Mouse (Mus musculus) neural tube, embryonic 13.5 days (tissue): Measurements from ENCODE around the gene Med15. TPM values are rescaled to one million over a fixed set of nuclear protein-coding genes. Genes with fewer than 3 reads are reported as not detected.
"Not testable (repeated sequence)": the region's sequence is repeated elsewhere in the genome, so short reads cannot be mapped to it uniquely, and the experiment has no call there.

Experiments
- ATAC-seq: fragments of 200-750 bp; cut with Nextera tagmentation; 2 replicates; pipeline ENCODE4 v1.8.0; 2017; ENCODE audit warnings: low read depth, mild to moderate bottlenecking, moderate TSS enrichment, moderate library complexity
- H3K27ac ChIP-seq: fragments of 300-500 bp; sonication (generic); replicated peaks from 2 replicates; pipeline ENCODE4 v1.5.1; 2015; ENCODE audit warnings: moderate library complexity, mild to moderate bottlenecking, inconsistent platforms
- H3K27me3 ChIP-seq: fragments of 300-500 bp; sonication (generic); 2 replicates; pipeline ENCODE4 v1.6.1; 2015; ENCODE audit warnings: mild to moderate bottlenecking, inconsistent platforms
- H3K36me3 ChIP-seq: fragments of 300-500 bp; sonication (generic); 2 replicates; pipeline ENCODE4 v1.6.1; 2015; ENCODE audit warnings: mild to moderate bottlenecking, inconsistent platforms
- H3K4me1 ChIP-seq: fragments of 300-500 bp; sonication (generic); replicated peaks from 2 replicates; pipeline ENCODE4 v1.6.1; 2015; ENCODE audit warnings: inconsistent platforms
- H3K4me2 ChIP-seq: fragments of 300-500 bp; sonication (generic); 2 replicates; pipeline ENCODE4 v1.6.1; 2015; ENCODE audit warnings: inconsistent platforms, mild to moderate bottlenecking, moderate library complexity
- H3K4me3 ChIP-seq: fragments of 300-500 bp; sonication (generic); 2 replicates; pipeline ENCODE4 v1.5.1; 2015; ENCODE audit warnings: mild to moderate bottlenecking, inconsistent platforms
- H3K9ac ChIP-seq: fragments of 300-500 bp; sonication (generic); 2 replicates; pipeline ENCODE4 v1.6.1; 2015; ENCODE audit warnings: moderate library complexity, mild to moderate bottlenecking, inconsistent platforms
- H3K9me3 ChIP-seq: fragments of 300-500 bp; sonication (generic); 2 replicates; pipeline ENCODE4 v1.6.1; 2016; ENCODE audit warnings: inconsistent platforms
- WGBS: fragments of 180-500 bp; shearing (Covaris S2); methylation state at CpG from one replicate; pipeline ENCODE4 v1.1.7; 2015; 5-methylcytosine and 5-hydroxymethylcytosine counted together
- polyA plus RNA-seq: library from polyadenylated mRNA; unstranded; fragments of >200 nt; fragmentation: Nextera tagmentation; extraction: Ambion mirVana; gene quantifications from 2 replicates; pipeline ENCODE4 v1.2.1, GENCODE M21; 2015

Med15 gene
- polyA plus RNA-seq, 1 experiment from 2014 or later: 46.6 TPM

- no peak for ATAC-seq
- Histone ChIP-seq H3K4me1 (no peaks in the 10 kb centered on the region), H3K27ac (no peak overlapping the region), H3K9ac (no peak overlapping the region), H3K4me2 (no peak overlapping the region), H3K9me3 (no peaks in the 10 kb centered on the region), H3K4me3 (no peak overlapping the region), H3K36me3 (peaks cover 87% of the 10 kb centered on the region), H3K27me3 (no peaks in the 10 kb centered on the region)
- 94% methylated on average over 5 of the region's 5 CpGs for WGBS
Measured at GRCm38 (mm10) chr16:17626269-17626555, 106.5 kb downstream of the Med15 start.

- Histone ChIP-seq H3K9me3 (no peaks in the 10 kb centered on the region), H3K4me3 (no peak overlapping the region), H3K4me2 (no peak overlapping the region)
Measured at GRCm38 (mm10) chr16:17625488-17626268, 107.0 kb downstream of the Med15 start.

GRCm38 (mm10) chr16:17621936-17622335 lies 110.8 kb downstream of the Med15 start:
- Histone ChIP-seq H3K4me1 (peaks cover 16% of the 10 kb centered on the region), H3K4me2 (no peak overlapping the region), H3K36me3 (peaks cover 45% of the 10 kb centered on the region), H3K27ac (no peak overlapping the region), H3K4me3 (no peak overlapping the region), H3K9ac (no peak overlapping the region), H3K27me3 (no peaks in the 10 kb centered on the region), H3K9me3 (no peaks in the 10 kb centered on the region)
- 96% methylated on average over 1 of the region's 1 CpGs for WGBS
- ATAC-seq: no peak

More at GRCm38 (mm10) chr16:17625488-17626268, 107.0 kb downstream of the Med15 start:
- Histone ChIP-seq H3K9ac (no peak overlapping the region), H3K27me3 (no peaks in the 10 kb centered on the region), H3K27ac (no peak overlapping the region), H3K4me1 (peaks cover 3% of the 10 kb centered on the region), H3K36me3 (peaks cover 83% of the 10 kb centered on the region)
- 69% methylated on average over 8 of the region's 8 CpGs for WGBS
- peak; percentile 47; the same call in 1 of the 2 replicates for ATAC-seq

GRCm38 (mm10) chr16:17619198-17620105 lies 113.2 kb downstream of the Med15 start, which contains the start of gene Smpd4:
TSS of gene Smpd4 (plus strand) at chr16:17619354.
- H3K27ac ChIP-seq: 0 out of 2 replicates have a peak within 1 kb of the TSS, but pooled peaks have one; percentile 20
- H3K4me1 ChIP-seq: peaks cover 16% of the 10 kb centered on the region
- H3K9ac ChIP-seq: peak within 1 kb of the TSS; percentile 82
- ATAC-seq: peak; percentile 82
- H3K9me3 ChIP-seq: no peaks in the 10 kb centered on the region
- peak within 1 kb of the TSS; percentile 92 for H3K4me2 ChIP-seq
- no peaks in the 10 kb centered on the region for H3K27me3 ChIP-seq
- peak within 1 kb of the TSS; percentile 81 for H3K4me3 ChIP-seq
- H3K36me3 ChIP-seq: peaks cover 26% of the 10 kb centered on the region
- 4% methylated on average over 60 of the region's 60 CpGs for WGBS

GRCm38 (mm10) chr16:17617922-17618565 lies 114.6 kb downstream of the Med15 start:
- H3K27ac ChIP-seq: no peak overlapping the region
- H3K4me1 ChIP-seq: peaks cover 16% of the 10 kb centered on the region
- ATAC-seq: peak; percentile 56; the same call in 1 of the 2 replicates
- H3K9ac ChIP-seq: no peak overlapping the region
- no peak overlapping the region for H3K4me2 ChIP-seq
- H3K36me3 ChIP-seq: peaks cover 17% of the 10 kb centered on the region
- H3K4me3 ChIP-seq: no peak overlapping the region
- 15% methylated on average over 13 of the region's 13 CpGs for WGBS
- no peaks in the 10 kb centered on the region for H3K27me3 ChIP-seq
- no peaks in the 10 kb centered on the region for H3K9me3 ChIP-seq

GRCm38 (mm10) chr16:17616212-17616611 lies 116.5 kb downstream of the Med15 start:
- no peak overlapping the region for H3K4me3 ChIP-seq
- peaks cover 16% of the 10 kb centered on the region for H3K4me1 ChIP-seq
- no peaks in the 10 kb centered on the region for H3K9me3 ChIP-seq
- no peak overlapping the region for H3K9ac ChIP-seq
- no peak overlapping the region for H3K27ac ChIP-seq
- H3K36me3 ChIP-seq: no peaks in the 10 kb centered on the region; the same call in 1 of the 2 replicates
- no peak overlapping the region for H3K4me2 ChIP-seq
- WGBS: 86% methylated on average over 5 of the region's 5 CpGs
- H3K27me3 ChIP-seq: no peaks in the 10 kb centered on the region
- ATAC-seq: no peak

- not testable (repeated sequence) for H3K4me1 ChIP-seq, H3K9ac ChIP-seq, ATAC-seq, H3K27ac ChIP-seq, H3K4me3 ChIP-seq, H3K9me3 ChIP-seq, H3K36me3 ChIP-seq, H3K27me3 ChIP-seq, H3K4me2 ChIP-seq
- WGBS: 90% methylated on average over 6 of the region's 6 CpGs
Measured at GRCm38 (mm10) chr16:17614740-17615139, 118.0 kb downstream of the Med15 start.

GRCm38 (mm10) chr16:17611383-17611782 lies 121.3 kb downstream of the Med15 start:
- ATAC-seq: no peak
- WGBS: 69% methylated on average over 4 of the region's 4 CpGs
- Histone ChIP-seq H3K9ac (no peak overlapping the region), H3K27ac (no peak overlapping the region), H3K27me3 (no peaks in the 10 kb centered on the region), H3K4me2 (no peak overlapping the region), H3K4me1 (no peaks in the 10 kb centered on the region), H3K9me3 (no peaks in the 10 kb centered on the region), H3K4me3 (no peak overlapping the region), H3K36me3 (no peaks in the 10 kb centered on the region)

GRCm38 (mm10) chr16:17605684-17606083 lies 127.0 kb downstream of the Med15 start:
- H3K36me3 ChIP-seq: no peaks in the 10 kb centered on the region
- no peak for ATAC-seq

GRCm38 (mm10) chr16:17604941-17605340 lies 127.8 kb downstream of the Med15 start:
- Histone ChIP-seq H3K9ac (no peak overlapping the region), H3K27me3 (no peaks in the 10 kb centered on the region), H3K9me3 (no peaks in the 10 kb centered on the region), H3K27ac (no peak overlapping the region), H3K4me1 (no peaks in the 10 kb centered on the region), H3K4me3 (no peak overlapping the region), H3K4me2 (no peak overlapping the region), H3K36me3 (no peaks in the 10 kb centered on the region)
- ATAC-seq: no peak
- 68% methylated on average over 4 of the region's 4 CpGs for WGBS

More at GRCm38 (mm10) chr16:17605684-17606083, 127.0 kb downstream of the Med15 start:
- Histone ChIP-seq H3K4me1 (no peaks in the 10 kb centered on the region), H3K4me2 (no peak overlapping the region), H3K4me3 (no peak overlapping the region), H3K9ac (no peak overlapping the region), H3K27me3 (no peaks in the 10 kb centered on the region), H3K9me3 (no peaks in the 10 kb centered on the region), H3K27ac (no peak overlapping the region)
- WGBS: 84% methylated on average over 5 of the region's 5 CpGs
